Mouse (Mus musculus): ENCODE measurements at regions not wholly inside any gene's neighbourhood (a gene's known extent, or its start where the extent isn't known, plus 50 kb on each side); places are given as distances from the start of the nearest gene placed in this dataset.

DNA sequence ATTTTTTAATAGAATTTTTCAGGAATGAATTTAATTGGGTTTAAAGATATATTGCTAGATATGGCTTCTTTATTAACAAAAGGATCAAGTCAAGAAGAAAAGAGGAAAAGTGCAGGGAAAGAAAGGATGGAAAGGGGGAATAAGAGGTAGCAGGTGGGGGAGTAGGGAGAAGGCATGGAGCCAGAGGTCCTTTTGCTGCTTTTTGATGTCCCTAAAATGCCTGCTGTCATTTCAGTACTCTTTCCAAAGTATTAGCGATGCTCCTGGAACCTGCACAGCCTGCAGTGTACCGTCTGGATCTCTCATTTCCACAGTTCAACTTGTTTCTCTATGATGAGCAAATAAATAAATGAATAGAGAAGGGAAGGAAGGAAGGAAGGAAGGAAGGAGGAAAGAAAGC lies 240.4 kb upstream of the Hnrnpa3 start:
- H3K4me2 ChIP-seq (replicated peaks; ENCODE audit: low read depth, low read length) = no peak overlapping the region
- WGBS = 85% methylated on average over 2 of the region's 2 CpGs

DNA sequence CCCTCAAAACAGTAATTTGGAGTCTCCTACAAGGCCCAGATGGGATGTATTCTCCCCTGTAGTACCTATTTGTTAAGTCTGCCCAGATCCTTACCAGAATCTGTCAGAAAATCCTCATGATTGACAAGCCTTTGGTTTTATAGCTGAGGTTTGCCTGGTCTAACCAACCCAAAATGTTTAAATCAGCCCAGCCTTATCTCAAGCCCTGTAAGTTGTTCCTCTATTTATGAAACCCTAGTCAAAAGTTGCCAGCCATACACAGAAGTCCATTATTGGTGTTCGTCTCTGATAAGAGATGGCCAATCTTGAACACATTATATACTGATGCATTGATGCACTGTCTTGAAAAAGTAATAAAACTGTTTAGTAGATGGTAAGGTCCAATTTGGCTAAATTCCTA lies 239.9 kb upstream of the Hnrnpa3 start:
- Histone ChIP-seq H3K4me2 (replicated peaks; ENCODE audit: low read depth, low read length) (no peak overlapping the region), H3K4me1 (ENCODE audit: control insufficient read depth, insufficient read depth, low read length) (no peaks in the 10 kb centered on the region), H3K27ac (ENCODE audit: low read length) (no peak overlapping the region), H3K4me3 (ENCODE audit: low read depth, low read length) (no peak overlapping the region), H3K36me3 (ENCODE audit: control insufficient read depth, insufficient read depth, low read length) (no peaks in the 10 kb centered on the region), H3K9ac (replicated peaks; ENCODE audit: low read depth, low read length) (no peak overlapping the region), H3K9me3 (ENCODE audit: control insufficient read depth, low read depth, low read length) (no peaks in the 10 kb centered on the region), H3K27me3 (ENCODE audit: control insufficient read depth, insufficient read depth, low read length) (no peaks in the 10 kb centered on the region)
- no peak for ATAC-seq (ENCODE audit: insufficient number of reproducible peaks, insufficient read depth, low FRiP score, low read depth)
- WGBS = 93% methylated on average over 1 of the region's 1 CpGs

More for the DNA sequence above, 240.4 kb upstream of the Hnrnpa3 start:
- no peaks in the 10 kb centered on the region for H3K36me3 ChIP-seq (ENCODE audit: control insufficient read depth, insufficient read depth, low read length)
- H3K27me3 ChIP-seq (ENCODE audit: control insufficient read depth, insufficient read depth, low read length) = no peaks in the 10 kb centered on the region
- no peaks in the 10 kb centered on the region for H3K9me3 ChIP-seq (ENCODE audit: control insufficient read depth, low read depth, low read length)
- H3K4me1 ChIP-seq (ENCODE audit: control insufficient read depth, insufficient read depth, low read length) = no peaks in the 10 kb centered on the region
- no peak overlapping the region for H3K9ac ChIP-seq (replicated peaks; ENCODE audit: low read depth, low read length)
- no peak overlapping the region for H3K27ac ChIP-seq (ENCODE audit: low read length)
- no peak for ATAC-seq (ENCODE audit: insufficient number of reproducible peaks, insufficient read depth, low FRiP score, low read depth)
- no peak overlapping the region for H3K4me3 ChIP-seq (ENCODE audit: low read depth, low read length)

DNA sequence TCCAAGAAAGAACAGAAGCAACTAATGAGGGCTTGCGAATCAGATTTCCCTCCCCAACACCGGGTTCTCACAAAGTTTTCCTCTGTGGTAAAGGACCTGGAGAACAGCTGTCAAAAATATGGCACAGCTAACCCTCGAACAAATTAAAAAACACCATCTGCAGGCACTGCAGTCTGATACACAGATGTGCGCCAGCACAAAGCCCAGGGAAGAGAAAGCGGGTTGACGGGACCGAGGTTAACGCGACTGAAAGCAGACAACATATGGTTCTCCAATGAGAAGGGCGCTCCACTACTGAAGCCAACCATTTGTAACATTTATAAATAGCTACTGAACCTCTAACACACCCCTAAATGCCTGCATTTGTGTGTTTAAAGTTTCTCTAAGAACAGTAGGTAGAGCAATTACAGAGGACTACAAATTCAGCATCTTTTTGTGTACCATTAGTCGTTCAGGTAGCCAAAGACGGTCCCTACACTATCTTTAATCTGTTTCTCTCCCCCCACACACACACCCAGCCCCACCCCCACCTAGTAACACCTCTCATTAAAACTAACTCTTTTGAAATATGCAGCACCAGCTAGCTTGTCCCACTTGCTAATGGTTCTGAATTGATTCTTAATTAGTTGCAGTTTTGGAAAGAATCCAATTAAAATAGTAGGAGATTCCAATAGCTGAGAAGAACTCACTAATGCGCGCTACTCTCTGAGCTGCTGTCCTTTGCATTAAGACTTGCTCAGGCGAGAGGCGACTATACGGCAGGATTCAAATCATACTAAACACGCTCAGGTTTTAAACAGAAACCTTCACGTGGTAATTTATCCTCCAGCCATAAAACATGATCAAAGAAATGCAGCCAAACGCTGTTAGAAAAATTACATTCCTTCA lies 236.0 kb upstream of the Hnrnpa3 start:
- Histone ChIP-seq H3K4me1 (ENCODE audit: control insufficient read depth, insufficient read depth, low read length) (no peaks in the 10 kb centered on the region), H3K36me3 (ENCODE audit: control insufficient read depth, insufficient read depth, low read length) (no peaks in the 10 kb centered on the region), H3K4me2 (replicated peaks; ENCODE audit: low read depth, low read length) (no peak overlapping the region), H3K9ac (replicated peaks; ENCODE audit: low read depth, low read length) (no peak overlapping the region), H3K4me3 (ENCODE audit: low read depth, low read length) (no peak overlapping the region), H3K9me3 (ENCODE audit: control insufficient read depth, low read depth, low read length) (no peaks in the 10 kb centered on the region), H3K27ac (ENCODE audit: low read length) (no peak overlapping the region), H3K27me3 (ENCODE audit: control insufficient read depth, insufficient read depth, low read length) (no peaks in the 10 kb centered on the region)
- WGBS = 71% methylated on average over 20 of the region's 20 CpGs
- no peak for ATAC-seq (ENCODE audit: insufficient number of reproducible peaks, insufficient read depth, low FRiP score, low read depth)

GRCm38 (mm10) chr2:75423872-75424271 lies 235.2 kb upstream of the Hnrnpa3 start:
- H3K9ac ChIP-seq (replicated peaks; ENCODE audit: low read depth, low read length) = no peak overlapping the region
- no peak overlapping the region for H3K27ac ChIP-seq (ENCODE audit: low read length)
- H3K36me3 ChIP-seq (ENCODE audit: control insufficient read depth, insufficient read depth, low read length) = no peaks in the 10 kb centered on the region
- H3K4me3 ChIP-seq (ENCODE audit: low read depth, low read length) = no peak overlapping the region
- no peak for ATAC-seq (ENCODE audit: insufficient number of reproducible peaks, insufficient read depth, low FRiP score, low read depth)
- no peaks in the 10 kb centered on the region for H3K9me3 ChIP-seq (ENCODE audit: control insufficient read depth, low read depth, low read length)
- H3K27me3 ChIP-seq (ENCODE audit: control insufficient read depth, insufficient read depth, low read length) = no peaks in the 10 kb centered on the region
- H3K4me2 ChIP-seq (replicated peaks; ENCODE audit: low read depth, low read length) = no peak overlapping the region
- WGBS = 40% methylated on average over 5 of the region's 5 CpGs
- H3K4me1 ChIP-seq (ENCODE audit: control insufficient read depth, insufficient read depth, low read length) = no peaks in the 10 kb centered on the region

- 41% methylated on average over 7 of the region's 7 CpGs for WGBS
- no peaks in the 10 kb centered on the region for H3K36me3 ChIP-seq (ENCODE audit: control insufficient read depth, insufficient read depth, low read length)
- H3K4me3 ChIP-seq (ENCODE audit: low read depth, low read length) = no peak overlapping the region
- H3K9me3 ChIP-seq (ENCODE audit: control insufficient read depth, low read depth, low read length) = no peaks in the 10 kb centered on the region
- H3K4me1 ChIP-seq (ENCODE audit: control insufficient read depth, insufficient read depth, low read length) = no peaks in the 10 kb centered on the region
- no peak overlapping the region for H3K4me2 ChIP-seq (replicated peaks; ENCODE audit: low read depth, low read length)
- H3K27me3 ChIP-seq (ENCODE audit: control insufficient read depth, insufficient read depth, low read length) = no peaks in the 10 kb centered on the region
- H3K27ac ChIP-seq (ENCODE audit: low read length) = no peak overlapping the region
- no peak overlapping the region for H3K9ac ChIP-seq (replicated peaks; ENCODE audit: low read depth, low read length)
- no peak for ATAC-seq (ENCODE audit: insufficient number of reproducible peaks, insufficient read depth, low FRiP score, low read depth)
Observed at GRCm38 (mm10) chr2:75424363-75424762, 234.7 kb upstream of the Hnrnpa3 start.

DNA sequence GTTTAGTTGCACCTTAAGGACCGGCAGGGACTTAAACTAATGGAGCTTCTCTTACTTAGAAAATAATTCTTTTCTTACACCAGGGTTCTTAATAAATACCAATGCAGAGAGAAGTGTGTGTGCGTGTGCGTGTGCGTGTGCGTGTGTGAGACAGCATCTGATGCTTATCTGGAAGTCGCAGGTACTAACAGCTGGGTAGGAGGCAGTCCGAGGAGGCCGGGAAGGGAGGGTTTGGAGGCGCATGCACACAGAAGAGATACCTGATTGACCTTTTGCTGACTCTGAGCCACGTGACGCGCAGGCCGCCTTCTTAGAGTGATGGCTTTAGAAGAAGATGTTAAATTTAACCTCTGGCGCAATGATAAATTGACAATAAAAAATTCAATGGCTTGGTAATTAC lies 234.2 kb upstream of the Hnrnpa3 start:
- Histone ChIP-seq H3K4me1 (ENCODE audit: control insufficient read depth, insufficient read depth, low read length) (no peaks in the 10 kb centered on the region), H3K9me3 (ENCODE audit: control insufficient read depth, low read depth, low read length) (no peaks in the 10 kb centered on the region), H3K36me3 (ENCODE audit: control insufficient read depth, insufficient read depth, low read length) (no peaks in the 10 kb centered on the region), H3K9ac (replicated peaks; ENCODE audit: low read depth, low read length) (no peak overlapping the region), H3K4me2 (replicated peaks; ENCODE audit: low read depth, low read length) (no peak overlapping the region), H3K27ac (ENCODE audit: low read length) (no peak overlapping the region), H3K27me3 (ENCODE audit: control insufficient read depth, insufficient read depth, low read length) (no peaks in the 10 kb centered on the region), H3K4me3 (ENCODE audit: low read depth, low read length) (no peak overlapping the region)
- WGBS = 57% methylated on average over 14 of the region's 14 CpGs
- ATAC-seq (ENCODE audit: insufficient number of reproducible peaks, insufficient read depth, low FRiP score, low read depth) = no peak

DNA sequence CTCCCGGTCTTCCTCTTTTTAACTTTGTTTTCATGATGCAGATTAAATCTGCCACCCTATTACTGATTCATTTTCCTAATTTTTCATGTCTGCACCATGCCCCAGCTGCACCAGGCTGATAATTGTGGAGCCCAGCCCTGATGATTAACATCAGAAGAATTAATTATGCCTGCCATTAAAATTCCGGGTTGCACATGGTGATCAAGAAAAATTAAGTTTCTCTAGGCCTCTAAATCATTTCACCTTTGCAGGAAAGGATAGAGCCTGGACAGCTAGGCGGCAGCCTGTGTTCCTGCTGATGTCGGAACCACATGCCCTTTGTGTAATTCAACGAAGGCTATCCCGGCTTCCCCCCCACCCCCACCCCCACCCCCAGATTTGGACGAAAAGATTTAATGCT lies 233.7 kb upstream of the Hnrnpa3 start:
- Histone ChIP-seq H3K9me3 (ENCODE audit: control insufficient read depth, low read depth, low read length) (no peaks in the 10 kb centered on the region), H3K27me3 (ENCODE audit: control insufficient read depth, insufficient read depth, low read length) (no peaks in the 10 kb centered on the region), H3K4me1 (ENCODE audit: control insufficient read depth, insufficient read depth, low read length) (no peaks in the 10 kb centered on the region), H3K4me2 (replicated peaks; ENCODE audit: low read depth, low read length) (no peak overlapping the region), H3K9ac (replicated peaks; ENCODE audit: low read depth, low read length) (no peak overlapping the region), H3K36me3 (ENCODE audit: control insufficient read depth, insufficient read depth, low read length) (no peaks in the 10 kb centered on the region), H3K27ac (ENCODE audit: low read length) (no peak overlapping the region), H3K4me3 (ENCODE audit: low read depth, low read length) (no peak overlapping the region)
- ATAC-seq (ENCODE audit: insufficient number of reproducible peaks, insufficient read depth, low FRiP score, low read depth) = no peak
- WGBS = 29% methylated on average over 7 of the region's 7 CpGs

DNA sequence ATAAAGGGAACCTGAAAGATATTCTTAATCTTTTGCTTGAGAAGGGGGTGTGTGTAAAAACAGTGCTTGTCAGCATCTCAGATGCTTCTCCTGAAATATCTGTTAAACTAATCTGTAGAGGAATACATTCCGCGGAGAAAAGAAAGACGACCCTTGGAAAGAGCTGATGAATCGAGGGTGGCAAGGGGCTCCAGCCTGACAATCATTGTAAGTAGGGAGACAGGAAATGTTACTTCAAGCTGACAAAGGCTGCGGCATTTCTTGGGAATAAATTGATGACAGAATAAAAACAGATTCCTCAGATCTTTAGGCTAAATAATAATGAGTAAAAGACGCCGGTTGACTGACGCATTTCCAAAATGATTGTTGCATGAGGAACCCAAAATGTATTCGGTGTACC lies 233.3 kb upstream of the Hnrnpa3 start:
- Histone ChIP-seq H3K9ac (replicated peaks; ENCODE audit: low read depth, low read length) (no peak overlapping the region), H3K27ac (ENCODE audit: low read length) (no peak overlapping the region), H3K36me3 (ENCODE audit: control insufficient read depth, insufficient read depth, low read length) (no peaks in the 10 kb centered on the region), H3K4me2 (replicated peaks; ENCODE audit: low read depth, low read length) (no peak overlapping the region), H3K9me3 (ENCODE audit: control insufficient read depth, low read depth, low read length) (no peaks in the 10 kb centered on the region), H3K27me3 (ENCODE audit: control insufficient read depth, insufficient read depth, low read length) (no peaks in the 10 kb centered on the region), H3K4me3 (ENCODE audit: low read depth, low read length) (no peak overlapping the region), H3K4me1 (ENCODE audit: control insufficient read depth, insufficient read depth, low read length) (no peaks in the 10 kb centered on the region)
- WGBS = 55% methylated on average over 9 of the region's 9 CpGs
- ATAC-seq (ENCODE audit: insufficient number of reproducible peaks, insufficient read depth, low FRiP score, low read depth) = no peak

- WGBS = 92% methylated on average over 4 of the region's 4 CpGs
- ATAC-seq (ENCODE audit: insufficient number of reproducible peaks, insufficient read depth, low FRiP score, low read depth) = no peak
Observed at GRCm38 (mm10) chr2:75427936-75428458, 231.1 kb upstream of the Hnrnpa3 start.

More at GRCm38 (mm10) chr2:75427936-75428458, 231.1 kb upstream of the Hnrnpa3 start:
- no peaks in the 10 kb centered on the region for H3K4me1 ChIP-seq (ENCODE audit: control insufficient read depth, insufficient read depth, low read length)
- no peaks in the 10 kb centered on the region for H3K9me3 ChIP-seq (ENCODE audit: control insufficient read depth, low read depth, low read length)
- no peak overlapping the region for H3K9ac ChIP-seq (replicated peaks; ENCODE audit: low read depth, low read length)
- H3K27ac ChIP-seq (ENCODE audit: low read length) = no peak overlapping the region
- H3K27me3 ChIP-seq (ENCODE audit: control insufficient read depth, insufficient read depth, low read length) = no peaks in the 10 kb centered on the region
- no peaks in the 10 kb centered on the region for H3K36me3 ChIP-seq (ENCODE audit: control insufficient read depth, insufficient read depth, low read length)
- H3K4me2 ChIP-seq (replicated peaks; ENCODE audit: low read depth, low read length) = no peak overlapping the region
- no peak overlapping the region for H3K4me3 ChIP-seq (ENCODE audit: low read depth, low read length)

All from stomach, embryonic 14.5 days (tissue).